ENCODE assay signal across 15 mouse cellular contexts in the genomic region with DNA sequence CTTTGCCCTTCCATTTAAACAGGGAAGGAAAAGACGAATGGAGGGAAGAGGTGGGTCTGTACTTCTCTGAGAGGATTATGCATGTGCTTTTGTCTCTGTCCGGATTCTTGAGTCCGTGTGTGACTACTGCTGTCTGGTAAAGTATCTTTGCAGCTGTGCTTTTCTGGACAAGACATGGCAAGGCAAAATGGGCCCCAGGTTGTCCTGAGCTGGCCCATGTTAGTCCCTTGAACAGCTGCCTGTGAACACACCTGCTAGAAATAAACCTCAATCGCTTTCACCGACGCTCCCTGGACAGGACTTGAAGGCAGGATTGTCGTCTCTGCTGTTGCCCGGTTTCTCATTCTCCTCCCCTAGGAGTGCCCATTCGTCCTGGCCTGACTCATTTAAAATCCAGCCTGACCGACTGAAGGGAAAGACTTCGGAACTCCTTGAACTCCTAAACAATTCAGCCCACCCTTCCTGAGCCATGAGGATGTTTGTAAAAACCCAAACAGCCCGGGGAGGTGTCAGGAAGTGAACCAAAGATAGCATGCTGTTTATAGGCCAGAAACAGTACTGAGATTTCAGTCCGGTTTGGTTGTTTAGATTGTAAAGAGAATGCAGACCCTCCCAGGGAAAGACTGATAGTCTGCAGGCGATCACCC.
DNase-seq lines count a peak whose midpoint lies in the region; ATAC-seq and TF ChIP-seq lines count a peak whose summit lies in the region.
"Had no signal": no experiment of that assay in that cellular context is flagged by ENCODE, and none has a peak within 500 bp of the region (broad histone marks: within the 10 kb centered on the region; RNA-seq: fewer than 3 reads in every experiment).

No protein-coding gene starts in this region.

- TF ChIP-seq CTCF in lung, adult 2 months (IDR thresholded peaks at IDR 0.05; ENCODE audit: insufficient read depth, low read length): no peak

- H3K9ac ChIP-seq in forebrain, embryonic 15.5 days (replicated peaks): no peak overlapping the region
- H3K9ac ChIP-seq in forebrain, embryonic 13.5 days: no peak overlapping the region
- no peak overlapping the region for H3K9ac ChIP-seq in heart, embryonic 14.5 days (ENCODE audit: low read length)
- no peak overlapping the region for H3K9ac ChIP-seq in forebrain, embryonic 12.5 days
- H3K9ac ChIP-seq: limb, embryonic 12.5 days; midbrain, embryonic 15.5 days had no signal

- H3K4me1 ChIP-seq in forebrain, embryonic 15.5 days: no peaks in the 10 kb centered on the region
- H3K4me1 ChIP-seq in forebrain, embryonic 13.5 days: no peaks in the 10 kb centered on the region
- peaks cover 21 to 27% of the 10 kb centered on the region in 2 experiments for H3K4me1 ChIP-seq in heart, embryonic 14.5 days (ENCODE audit: control insufficient read depth in 2 of 2, insufficient read depth in 2 of 2, low read length in 2 of 2)
- peaks cover 25% of the 10 kb centered on the region for H3K4me1 ChIP-seq in lung, adult 2 months (ENCODE audit: control insufficient read depth, insufficient read depth, low read length)
- H3K4me1 ChIP-seq in forebrain, embryonic 12.5 days: peaks cover 6% of the 10 kb centered on the region
- H3K4me1 ChIP-seq: limb, embryonic 12.5 days; midbrain, embryonic 15.5 days had no signal

- H3K27ac ChIP-seq in forebrain, embryonic 15.5 days (replicated peaks): 0 out of 2 replicates have a peak overlapping the region, but pooled peaks have one; percentile 1
- no peak overlapping the region for H3K27ac ChIP-seq in forebrain, embryonic 13.5 days
- H3K27ac ChIP-seq in heart, embryonic 14.5 days (replicated peaks in 1 of 2; ENCODE audit: control insufficient read depth in 1 of 2, insufficient read depth in 1 of 2, low read depth in 2 of 2, low read length in 2 of 2): peak overlapping the region in 1 of 2 experiments; percentile 12; a peak in 2 of 4 replicates
- no peak overlapping the region for H3K27ac ChIP-seq in forebrain, embryonic 12.5 days
- H3K27ac ChIP-seq: limb, embryonic 12.5 days; midbrain, embryonic 15.5 days; stomach, postnatal 0 days had no signal

- no peak; the same call in 1 of the 2 replicates for TF ChIP-seq POLR2A in lung, adult 2 months (IDR thresholded peaks at IDR 0.05; ENCODE audit: borderline replicate concordance, extremely low read depth, low read depth, low read length)

- ATAC-seq in forebrain, embryonic 15.5 days (replicated peaks): no peak
- ATAC-seq in forebrain, embryonic 13.5 days: no peak
- peak; percentile 56; the same call in 1 of the 2 replicates for ATAC-seq in heart, embryonic 14.5 days (ENCODE audit: insufficient number of reproducible peaks, insufficient read depth, low FRiP score, low read depth)
- no peak for ATAC-seq in forebrain, embryonic 12.5 days (ENCODE audit: low FRiP score)
- ATAC-seq: CD4-positive, CD25-positive, alpha-beta regulatory T cell, adult 4 months; intestine, postnatal 0 days; midbrain, embryonic 15.5 days had no signal

- H3K36me3 ChIP-seq in forebrain, embryonic 15.5 days: no peaks in the 10 kb centered on the region
- H3K36me3 ChIP-seq in forebrain, embryonic 13.5 days (ENCODE audit: poor library complexity, severe bottlenecking): no peaks in the 10 kb centered on the region
- H3K36me3 ChIP-seq in heart, embryonic 14.5 days (ENCODE audit: control insufficient read depth, insufficient read depth, low read length): no peaks in the 10 kb centered on the region
- H3K36me3 ChIP-seq in forebrain, embryonic 12.5 days (replicated peaks): no peaks in the 10 kb centered on the region
- H3K36me3 ChIP-seq: limb, embryonic 12.5 days; midbrain, embryonic 15.5 days had no signal

- DNase-seq in ZHBTc4 (ENCODE audit: low read depth, low spot score): peak; percentile 23
- DNase-seq in lung, adult 2 months: peak; percentile 31
- DNase-seq in cerebellum, adult 9-10 months: no peak
- DNase-seq in right cerebral cortex, postnatal 4 days: no peak
- DNase-seq: cerebellum, adult 8-10 months; retina, postnatal 1 day had no signal

- H3K9me3 ChIP-seq in forebrain, embryonic 15.5 days: no peaks in the 10 kb centered on the region
- no peaks in the 10 kb centered on the region for H3K9me3 ChIP-seq in forebrain, embryonic 13.5 days (replicated peaks)
- H3K9me3 ChIP-seq in heart, embryonic 14.5 days (ENCODE audit: control insufficient read depth, low read length): no peaks in the 10 kb centered on the region
- no peaks in the 10 kb centered on the region for H3K9me3 ChIP-seq in forebrain, embryonic 12.5 days
- H3K9me3 ChIP-seq: limb, embryonic 12.5 days; midbrain, embryonic 15.5 days had no signal

- WGBS in forebrain, embryonic 15.5 days: 48% methylated on average over 14 of the region's 14 CpGs
- WGBS in forebrain, embryonic 13.5 days: 40% methylated on average over 14 of the region's 14 CpGs
- 45% methylated on average over 14 of the region's 14 CpGs for WGBS in heart, embryonic 14.5 days
- WGBS in lung, adult 2 months: 36% methylated on average over 14 of the region's 14 CpGs
- 40% methylated on average over 14 of the region's 14 CpGs for WGBS in forebrain, embryonic 12.5 days

- no peaks in the 10 kb centered on the region for H3K27me3 ChIP-seq in forebrain, embryonic 15.5 days
- no peaks in the 10 kb centered on the region for H3K27me3 ChIP-seq in forebrain, embryonic 13.5 days
- H3K27me3 ChIP-seq in heart, embryonic 14.5 days (ENCODE audit: control insufficient read depth, insufficient read depth, low read length): no peaks in the 10 kb centered on the region
- H3K27me3 ChIP-seq in forebrain, embryonic 12.5 days: no peaks in the 10 kb centered on the region
- H3K27me3 ChIP-seq: limb, embryonic 12.5 days; midbrain, embryonic 15.5 days had no signal

- H3K4me3 ChIP-seq in forebrain, embryonic 15.5 days: no peak overlapping the region
- H3K4me3 ChIP-seq in forebrain, embryonic 13.5 days: no peak overlapping the region
- no peak overlapping the region for H3K4me3 ChIP-seq in heart, embryonic 14.5 days (ENCODE audit: control insufficient read depth in 1 of 2, insufficient read depth in 1 of 2, low read depth in 1 of 2, low read length in 2 of 2)
- H3K4me3 ChIP-seq in lung, adult 2 months (replicated peaks; ENCODE audit: extremely low read depth, low read depth, low read length): no peak overlapping the region
- H3K4me3 ChIP-seq in forebrain, embryonic 12.5 days (replicated peaks): no peak overlapping the region
- H3K4me3 ChIP-seq: limb, embryonic 12.5 days; midbrain, embryonic 15.5 days had no signal

- no peak overlapping the region for H3K4me2 ChIP-seq in forebrain, embryonic 15.5 days (replicated peaks)
- H3K4me2 ChIP-seq in forebrain, embryonic 13.5 days: no peak overlapping the region
- H3K4me2 ChIP-seq in heart, embryonic 14.5 days (ENCODE audit: low read length): no peak overlapping the region
- H3K4me2 ChIP-seq in forebrain, embryonic 12.5 days: no peak overlapping the region
- H3K4me2 ChIP-seq: limb, embryonic 12.5 days; midbrain, embryonic 15.5 days had no signal

Comparison
In these comparisons a context has a peak if more than half of its experiments do, and no peak if none do; other contexts are left out.
1. DNase-seq: peak in ZHBTc4 (single experiment) and lung, adult 2 months (single experiment); none in cerebellum, adult 9-10 months (single experiment) and right cerebral cortex, postnatal 4 days (single experiment).